Mouse (Mus musculus) ES-E14 (cell line): ENCODE data around the gene Klf3. TPM values are rescaled to one million over a fixed set of nuclear protein-coding genes. Genes with fewer than 3 reads are reported as not detected.
A peak's percentile ranks its signal among the peaks of the same experiment; 100 is the strongest.

Experiments
- DNase-seq: peaks from one replicate; pipeline ENCODE4 v3.0.0-alpha.2; 2013; ENCODE audit warnings: low read depth, low spot score
- H3K27ac ChIP-seq: 2 replicates; pipeline ENCODE4 v1.5.1; 2012; ENCODE audit warnings: low read depth, mild to moderate bottlenecking, low read length, moderate library complexity, mixed read lengths; ENCODE audit not compliant: poor library complexity, insufficient read depth, severe bottlenecking
- H3K36me3 ChIP-seq: 2 replicates; pipeline ENCODE4 v1.6.1; 2012; ENCODE audit warnings: mild to moderate bottlenecking, low read length, moderate library complexity, mixed read lengths; ENCODE audit not compliant: control insufficient read depth, poor library complexity, insufficient read depth, severe bottlenecking
- H3K4me1 ChIP-seq, 2 experiments: fragments of 150-350 bp in 1 of 2; sonication (generic) in 1 of 2; 2 replicates each; pipeline ENCODE4 v1.6.1; 2012; ENCODE audit warnings: low read length in 2 of 2, mild to moderate bottlenecking in 1 of 2, mixed read lengths in 1 of 2; ENCODE audit not compliant: control insufficient read depth in 2 of 2, insufficient read depth in 2 of 2, poor library complexity in 1 of 2
- H3K4me3 ChIP-seq, 2 experiments: fragments of 150-350 bp in 1 of 2; sonication (generic) in 1 of 2; 2 replicates each; pipeline ENCODE4 v1.5.1; 2012; ENCODE audit warnings: low read length in 2 of 2, low read depth in 1 of 2, mild to moderate bottlenecking in 1 of 2, mixed read lengths in 1 of 2; ENCODE audit not compliant: insufficient read depth in 1 of 2, poor library complexity in 1 of 2, severe bottlenecking in 1 of 2
- H3K9ac ChIP-seq: 2 replicates; pipeline ENCODE4 v1.6.1; 2012; ENCODE audit warnings: low read depth, mild to moderate bottlenecking, low read length, mixed read lengths; ENCODE audit not compliant: poor library complexity, insufficient read depth, severe bottlenecking
- H3K9me3 ChIP-seq: fragments of 150-350 bp; sonication (generic); 2 replicates; pipeline ENCODE4 v1.6.1; 2012; ENCODE audit warnings: low read depth, mild to moderate bottlenecking, low read length; ENCODE audit not compliant: control insufficient read depth, insufficient read depth
- CHD2 ChIP-seq: IDR thresholded peaks from 2 replicates; pipeline ENCODE4 v1.6.1; 2014; ENCODE audit warnings: mild to moderate bottlenecking, low read depth, low read length, inconsistent platforms
- HCFC1 ChIP-seq: IDR thresholded peaks from 2 replicates; pipeline ENCODE4 v1.6.1; 2012; ENCODE audit warnings: low read length, inconsistent platforms, borderline replicate concordance; ENCODE audit not compliant: insufficient read depth
- MAFK ChIP-seq: IDR thresholded peaks from 2 replicates; pipeline ENCODE4 v1.6.1; 2014; ENCODE audit warnings: mild to moderate bottlenecking, low read depth, low read length, inconsistent platforms; ENCODE audit not compliant: insufficient read depth
- ZC3H11A ChIP-seq: IDR thresholded peaks from 2 replicates; pipeline ENCODE4 v1.6.1; 2012; ENCODE audit warnings: low read depth, mild to moderate bottlenecking, inconsistent platforms, low read length, borderline replicate concordance
- ZNF384 ChIP-seq: IDR thresholded peaks from 2 replicates; pipeline ENCODE4 v1.6.1; 2012; ENCODE audit warnings: low read depth, low read length, inconsistent platforms
- in situ Hi-C, 2 experiments: fragments of 600-800 bp; cut with MboI; formaldehyde crosslinking; loops; one replicate each; pipeline ENCODE4 v1.15.1; 2025; ENCODE audit warnings: low sequenced_read_pairs in 2 of 2, inconsistent platforms in 1 of 2; ENCODE audit not compliant: unreplicated experiment in 2 of 2
- total RNA-seq: library from RNA; depleted of rRNA; stranded (reverse); fragments of 300-350 nt; gene quantifications from 2 replicates; pipeline ENCODE4 v1.2.3, GENCODE M21; 2012

Klf3 gene
- total RNA-seq, 1 experiment: 22.9 TPM

DNA sequence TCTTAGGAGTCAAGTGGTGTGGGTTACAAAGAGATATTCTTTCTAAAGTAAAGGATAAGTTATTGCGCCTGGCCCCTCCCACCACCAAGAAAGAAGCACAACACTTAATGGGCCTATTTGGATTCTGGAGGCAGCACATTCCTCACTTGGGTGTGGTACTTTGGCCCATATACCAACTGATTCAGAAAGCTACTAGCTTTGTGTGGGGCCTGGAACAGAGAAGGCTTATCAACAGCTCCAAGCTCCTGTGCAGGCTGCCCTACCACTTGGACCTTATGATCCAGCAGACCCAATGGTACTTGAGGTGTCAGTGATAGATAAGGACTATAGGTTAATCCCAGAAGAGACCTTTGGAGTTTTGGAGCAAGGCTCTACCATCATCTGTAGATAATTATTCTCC lies 15.0 kb upstream of the Klf3 start:
- no peak for TF ChIP-seq CHD2
- no peak for TF ChIP-seq MAFK
- TF ChIP-seq HCFC1: no peak
- no peak for TF ChIP-seq ZC3H11A
- TF ChIP-seq ZNF384: no peak
- no peak for DNase-seq
- H3K27ac ChIP-seq: no peak overlapping the region
- no peaks in the 10 kb centered on the region for H3K9me3 ChIP-seq
- no peak overlapping the region for H3K9ac ChIP-seq
- in situ Hi-C loops: no loop called here
- no peak overlapping the region for H3K4me3 ChIP-seq
- no peaks in the 10 kb centered on the region for H3K36me3 ChIP-seq
- peaks cover 0 to 3% of the 10 kb centered on the region in 2 experiments; a peak in 1 of 4 replicates for H3K4me1 ChIP-seq

GRCm38 (mm10) chr5:64798209-64798608 lies 5.0 kb upstream of the Klf3 start:
- peak overlapping the region; percentile 34 to 47; a peak in 3 of 4 replicates for H3K4me3 ChIP-seq
- no peaks in the 10 kb centered on the region for H3K36me3 ChIP-seq
- H3K9me3 ChIP-seq: no peaks in the 10 kb centered on the region
- no peak overlapping the region for H3K27ac ChIP-seq
- H3K4me1 ChIP-seq: peaks cover 9 to 16% of the 10 kb centered on the region in 2 experiments
- no peak overlapping the region; the same call in 1 of the 2 replicates for H3K9ac ChIP-seq
- in situ Hi-C loops: no loop called here
- DNase-seq: no peak
- TF ChIP-seq HCFC1 (no peak), MAFK (no peak), CHD2 (no peak), ZNF384 (no peak), ZC3H11A (no peak)

GRCm38 (mm10) chr5:64801545-64801944 lies 1.6 kb upstream of the Klf3 start:
- Histone ChIP-seq H3K4me3 (no peak overlapping the region), H3K9me3 (no peaks in the 10 kb centered on the region), H3K36me3 (0 out of 2 replicates have a peak, but pooled peaks cover under 1% of the 10 kb centered on the region), H3K27ac (no peak overlapping the region), H3K4me1 (peaks cover 9 to 16% of the 10 kb centered on the region in 2 experiments), H3K9ac (0 out of 2 replicates have a peak overlapping the region, but pooled peaks have one; percentile 35)
- TF ChIP-seq ZC3H11A (no peak), CHD2 (no peak), ZNF384 (no peak), MAFK (no peak), HCFC1 (no peak)
- in situ Hi-C loops: loop anchor here in 1 of 2 experiments (25.0 kb wide), 1 partner anchor 214 kb away; no protein-coding TSS in a partner anchor
- DNase-seq: no peak

DNA sequence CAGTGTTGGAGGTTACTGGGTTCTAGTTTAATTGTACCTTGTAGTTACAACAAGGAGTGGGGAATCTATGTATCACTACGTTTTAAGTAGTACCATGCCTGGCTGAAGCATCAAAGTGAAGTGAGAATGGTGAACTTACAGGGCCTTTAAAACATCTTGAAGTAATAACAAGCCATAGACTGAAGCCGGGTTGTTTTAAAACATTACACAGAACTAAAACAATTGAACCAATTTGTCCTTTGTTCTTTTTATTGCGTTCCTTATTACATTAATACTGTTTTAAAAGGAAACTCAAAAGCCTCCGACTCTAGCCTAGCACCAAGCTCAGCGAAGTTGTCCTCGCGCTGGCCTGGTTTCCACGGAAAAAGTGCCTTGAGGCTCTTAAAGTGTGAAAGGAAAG lies 1.0 kb upstream of the Klf3 start:
- Histone ChIP-seq H3K36me3 (0 out of 2 replicates have a peak, but pooled peaks cover 1% of the 10 kb centered on the region), H3K9me3 (no peaks in the 10 kb centered on the region), H3K4me3 (peak overlapping the region; percentile 60 to 97), H3K9ac (peak overlapping the region; percentile 85), H3K4me1 (peaks cover 13 to 14% of the 10 kb centered on the region in 2 experiments), H3K27ac (peak overlapping the region; percentile 92)
- TF ChIP-seq MAFK (no peak), HCFC1 (no peak), CHD2 (no peak), ZC3H11A (no peak), ZNF384 (no peak)
- DNase-seq: no peak
- in situ Hi-C loops: loop anchor here in 1 of 2 experiments (25.0 kb wide), 1 partner anchor 215 kb away; no protein-coding TSS in a partner anchor
